Mouse (Mus musculus) hindbrain, embryonic 16.5 days (tissue): ENCODE measurements around the gene Ift43. TPM values are rescaled to one million over a fixed set of nuclear protein-coding genes. Genes with fewer than 3 reads are reported as not detected.

ENCODE experiments used
- ATAC-seq: fragments of 200-750 bp; cut with Nextera tagmentation; 2 replicates; pipeline ENCODE4 v1.8.0; 2017; ENCODE audit warnings: moderate TSS enrichment, moderate library complexity
- H3K27ac ChIP-seq: fragments of 300-500 bp; sonication (generic); 2 replicates; pipeline ENCODE4 v1.5.1; 2014; ENCODE audit warnings: low read depth, mild to moderate bottlenecking, control low read depth, low read length, moderate library complexity
- H3K27me3 ChIP-seq: fragments of 300-500 bp; sonication (generic); replicated peaks from 2 replicates; pipeline ENCODE4 v1.6.1; 2014; ENCODE audit warnings: low read length; ENCODE audit not compliant: control insufficient read depth, insufficient read depth
- H3K36me3 ChIP-seq: fragments of 300-500 bp; sonication (generic); 2 replicates; pipeline ENCODE4 v1.6.1; 2014; ENCODE audit warnings: mild to moderate bottlenecking, low read length, moderate library complexity, mixed read lengths; ENCODE audit not compliant: control insufficient read depth, insufficient read depth
- H3K4me1 ChIP-seq: fragments of 300-500 bp; sonication (generic); 2 replicates; pipeline ENCODE4 v1.6.1; 2014; ENCODE audit warnings: low read depth, low read length; ENCODE audit not compliant: control insufficient read depth, insufficient read depth
- H3K4me2 ChIP-seq: fragments of 300-500 bp; sonication (generic); 2 replicates; pipeline ENCODE4 v1.6.1; 2014; ENCODE audit warnings: mild to moderate bottlenecking, low read length, control low read depth, moderate library complexity
- H3K4me3 ChIP-seq: fragments of 300-500 bp; sonication (generic); 2 replicates; pipeline ENCODE4 v1.5.1; 2014; ENCODE audit warnings: mild to moderate bottlenecking, low read length, control low read depth, moderate library complexity
- H3K9ac ChIP-seq: fragments of 300-500 bp; sonication (generic); 2 replicates; pipeline ENCODE4 v1.6.1; 2014; ENCODE audit warnings: low read depth, mild to moderate bottlenecking, control low read depth, low read length, moderate library complexity
- H3K9me3 ChIP-seq: fragments of 300-500 bp; sonication (generic); 2 replicates; pipeline ENCODE4 v1.6.1; 2014; ENCODE audit warnings: mild to moderate bottlenecking, low read length, moderate library complexity; ENCODE audit not compliant: control insufficient read depth
- WGBS: fragments of 180-500 bp; shearing (Covaris S2); extraction: QIAGEN DNeasy Blood & Tissue Kit; methylation state at CpG from one replicate; pipeline ENCODE4 v1.1.7; 2014; 5-methylcytosine and 5-hydroxymethylcytosine counted together
- polyA plus RNA-seq: library from polyadenylated mRNA; unstranded; fragments of >200 nt; fragmentation: Nextera tagmentation; extraction: Ambion mirVana; gene quantifications from 2 replicates; pipeline ENCODE4 v1.2.1, GENCODE M21; 2015

Gene Ift43
- polyA plus RNA-seq, 1 experiment from 2014 or later, result 43.0 TPM

- 15% methylated on average over 2 of the region's 2 CpGs for WGBS
- no peak overlapping the region for H3K4me2 ChIP-seq
- H3K9ac ChIP-seq, result no peak overlapping the region
- H3K4me1 ChIP-seq, result no peaks in the 10 kb centered on the region
- no peaks in the 10 kb centered on the region for H3K27me3 ChIP-seq
- H3K27ac ChIP-seq, result no peak overlapping the region
- peak; percentile 87 for ATAC-seq
- H3K4me3 ChIP-seq, result no peak overlapping the region
- no peaks in the 10 kb centered on the region for H3K9me3 ChIP-seq
- no peaks in the 10 kb centered on the region for H3K36me3 ChIP-seq
These were observed 50.5 kb downstream of the Ift43 start for GRCm38 (mm10) chr12:86132799-86133198.

- Histone ChIP-seq H3K4me3 (no peak overlapping the region), H3K36me3 (no peaks in the 10 kb centered on the region; the same call in 1 of the 2 replicates), H3K9ac (no peak overlapping the region), H3K9me3 (no peaks in the 10 kb centered on the region), H3K27ac (no peak overlapping the region), H3K4me2 (no peak overlapping the region), H3K27me3 (no peaks in the 10 kb centered on the region), H3K4me1 (no peaks in the 10 kb centered on the region)
- no peak for ATAC-seq
- WGBS, result 71% methylated on average over 4 of the region's 4 CpGs
These were observed 53.4 kb downstream of the Ift43 start for GRCm38 (mm10) chr12:86135691-86136090.

GRCm38 (mm10) chr12:86138696-86139095, 56.4 kb downstream of the Ift43 start:
- H3K4me2 ChIP-seq, result no peak overlapping the region
- no peak overlapping the region for H3K27ac ChIP-seq
- H3K36me3 ChIP-seq, result no peaks in the 10 kb centered on the region; the same call in 1 of the 2 replicates
- H3K9me3 ChIP-seq, result no peaks in the 10 kb centered on the region
- H3K27me3 ChIP-seq, result no peaks in the 10 kb centered on the region
- no peaks in the 10 kb centered on the region for H3K4me1 ChIP-seq
- WGBS, result 87% methylated on average over 9 of the region's 9 CpGs
- no peak for ATAC-seq
- no peak overlapping the region for H3K4me3 ChIP-seq
- H3K9ac ChIP-seq, result no peak overlapping the region

- WGBS, result 100% methylated on average over 1 of the region's 1 CpGs
- no peak for ATAC-seq
These were observed 60.0 kb downstream of the Ift43 start for GRCm38 (mm10) chr12:86142389-86142788.

GRCm38 (mm10) chr12:86146246-86146645, 63.9 kb downstream of the Ift43 start:
- no peaks in the 10 kb centered on the region for H3K27me3 ChIP-seq
- H3K4me3 ChIP-seq, result no peak overlapping the region
- no peak overlapping the region for H3K9ac ChIP-seq
- H3K9me3 ChIP-seq, result no peaks in the 10 kb centered on the region
- H3K27ac ChIP-seq, result no peak overlapping the region
- H3K4me1 ChIP-seq, result no peaks in the 10 kb centered on the region
- H3K36me3 ChIP-seq, result 0 out of 2 replicates have a peak, but pooled peaks cover 2% of the 10 kb centered on the region
- ATAC-seq, result no peak
- H3K4me2 ChIP-seq, result no peak overlapping the region
- 97% methylated on average over 3 of the region's 3 CpGs for WGBS

More at GRCm38 (mm10) chr12:86142389-86142788, 60.0 kb downstream of the Ift43 start:
- Histone ChIP-seq H3K9ac (no peak overlapping the region), H3K27me3 (no peaks in the 10 kb centered on the region), H3K4me2 (no peak overlapping the region), H3K9me3 (no peaks in the 10 kb centered on the region), H3K36me3 (peaks cover 2% of the 10 kb centered on the region; the same call in 1 of the 2 replicates), H3K4me1 (no peaks in the 10 kb centered on the region), H3K4me3 (no peak overlapping the region), H3K27ac (no peak overlapping the region)

- Histone ChIP-seq H3K9me3 (no peaks in the 10 kb centered on the region), H3K36me3 (0 out of 2 replicates have a peak, but pooled peaks cover 2% of the 10 kb centered on the region), H3K9ac (no peak overlapping the region), H3K27ac (no peak overlapping the region), H3K4me2 (no peak overlapping the region), H3K4me1 (peaks cover 7% of the 10 kb centered on the region), H3K27me3 (no peaks in the 10 kb centered on the region), H3K4me3 (no peak overlapping the region)
- 81% methylated on average over 6 of the region's 6 CpGs for WGBS
- no peak for ATAC-seq
These were observed 65.9 kb downstream of the Ift43 start for GRCm38 (mm10) chr12:86148271-86148670.

GRCm38 (mm10) chr12:86149087-86149486, 66.7 kb downstream of the Ift43 start:
- no peak overlapping the region for H3K4me3 ChIP-seq
- no peak overlapping the region for H3K27ac ChIP-seq
- H3K27me3 ChIP-seq, result no peaks in the 10 kb centered on the region
- no peak overlapping the region for H3K9ac ChIP-seq
- no peaks in the 10 kb centered on the region for H3K9me3 ChIP-seq
- peaks cover 10% of the 10 kb centered on the region for H3K4me1 ChIP-seq
- ATAC-seq, result no peak
- no peak overlapping the region for H3K4me2 ChIP-seq
- 90% methylated on average over 6 of the region's 6 CpGs for WGBS
- 0 out of 2 replicates have a peak, but pooled peaks cover 2% of the 10 kb centered on the region for H3K36me3 ChIP-seq

GRCm38 (mm10) chr12:86151941-86152340, 69.6 kb downstream of the Ift43 start:
- Histone ChIP-seq H3K9ac (no peak overlapping the region), H3K4me3 (no peak overlapping the region), H3K27ac (no peak overlapping the region), H3K4me1 (peaks cover 12% of the 10 kb centered on the region), H3K9me3 (no peaks in the 10 kb centered on the region), H3K27me3 (no peaks in the 10 kb centered on the region), H3K36me3 (0 out of 2 replicates have a peak, but pooled peaks cover 1% of the 10 kb centered on the region), H3K4me2 (no peak overlapping the region)
- ATAC-seq, result no peak
- WGBS, result 54% methylated on average over 12 of the region's 12 CpGs

- Histone ChIP-seq H3K4me3 (no peak overlapping the region), H3K4me1 (peaks cover 19% of the 10 kb centered on the region), H3K27ac (no peak overlapping the region), H3K9me3 (no peaks in the 10 kb centered on the region), H3K36me3 (no peaks in the 10 kb centered on the region), H3K4me2 (no peak overlapping the region), H3K9ac (peak overlapping the region; percentile 23; the same call in 1 of the 2 replicates), H3K27me3 (no peaks in the 10 kb centered on the region)
- no peak for ATAC-seq
- WGBS, result 40% methylated on average over 12 of the region's 12 CpGs
These were observed 71.0 kb downstream of the Ift43 start for GRCm38 (mm10) chr12:86153213-86153957.
